Mouse (Mus musculus) hindlimb bud, embryonic 11.5 days (tissue): ENCODE data around the gene Nol4l.

ENCODE experiments used
- DNase-seq: peaks from one replicate; pipeline ENCODE4 v3.0.0-alpha.2; 2012; ENCODE audit warnings: low read depth, low spot score; ENCODE audit errors: extremely low spot score

Nol4l gene

DNA sequence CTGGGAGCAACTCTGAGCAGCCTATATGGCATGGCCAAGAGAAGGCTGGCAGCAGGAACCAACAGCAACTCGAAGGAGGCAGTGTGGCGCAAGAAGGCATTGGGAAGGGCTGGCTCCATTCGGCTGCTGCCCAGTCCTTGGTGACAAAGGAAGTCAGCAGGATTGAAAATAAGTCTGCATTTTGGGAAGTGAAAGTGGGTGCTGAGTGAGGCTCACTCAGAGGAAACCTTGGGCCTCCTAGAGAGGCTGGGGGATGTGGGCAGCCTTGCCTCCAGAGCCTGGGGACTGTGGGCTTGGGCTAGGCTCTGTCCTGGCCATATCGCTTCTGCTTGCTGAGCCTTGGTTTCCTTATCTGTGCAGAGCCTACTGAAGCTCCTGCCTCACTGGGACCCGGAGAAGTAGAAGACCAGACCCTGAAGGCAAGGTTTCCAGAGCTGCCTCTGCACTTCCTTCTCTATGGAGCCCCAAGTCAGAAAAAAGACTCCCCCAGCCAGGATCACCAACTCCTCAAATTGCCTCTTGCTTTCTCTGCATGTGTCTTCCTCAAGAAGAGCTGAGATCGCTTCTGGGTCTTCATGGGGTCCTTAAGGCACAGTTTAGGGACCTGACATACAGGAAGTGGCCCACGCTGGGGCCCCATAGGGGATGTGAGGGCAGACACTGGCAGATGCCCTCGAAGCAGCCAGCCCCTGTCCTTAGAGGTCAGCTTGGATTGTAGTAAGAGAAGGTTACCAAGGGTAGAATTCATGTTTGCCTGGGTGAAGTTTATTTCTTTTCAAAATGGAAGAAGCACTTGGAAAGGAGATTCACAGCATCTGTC, 14.3 kb upstream of the Nol4l start:
- no peak for DNase-seq

GRCm38 (mm10) chr2:153542936-153543668, 13.3 kb upstream of the Nol4l start:
- DNase-seq = no peak

GRCm38 (mm10) chr2:153538898-153539297, 9.1 kb upstream of the Nol4l start:
- DNase-seq = no peak

- DNase-seq = no peak
Measured at GRCm38 (mm10) chr2:153533981-153534380, 4.2 kb upstream of the Nol4l start.

DNA sequence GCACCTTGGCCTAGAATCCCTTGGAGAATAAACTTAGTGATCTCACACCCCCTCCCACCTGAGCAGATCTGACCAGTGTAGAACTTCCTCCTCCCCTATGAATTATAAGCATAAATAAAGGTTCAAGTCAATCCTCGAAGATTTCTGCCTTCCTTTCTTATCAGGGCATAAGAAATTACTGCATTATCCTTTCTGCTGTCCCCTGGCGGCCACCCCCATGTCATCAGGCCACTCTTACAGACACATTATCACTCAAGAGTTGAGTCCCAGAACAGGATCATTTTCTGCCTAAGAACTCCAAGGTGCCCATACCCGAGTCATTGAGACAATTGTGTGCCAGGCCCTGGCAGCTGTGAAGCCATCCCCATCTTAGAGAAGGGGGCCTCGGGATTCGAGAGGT, 1.2 kb upstream of the Nol4l start:
- DNase-seq = no peak

- DNase-seq = no peak
Measured at GRCm38 (mm10) chr2:153529365-153529781, 398 bp downstream of the Nol4l start.

DNA sequence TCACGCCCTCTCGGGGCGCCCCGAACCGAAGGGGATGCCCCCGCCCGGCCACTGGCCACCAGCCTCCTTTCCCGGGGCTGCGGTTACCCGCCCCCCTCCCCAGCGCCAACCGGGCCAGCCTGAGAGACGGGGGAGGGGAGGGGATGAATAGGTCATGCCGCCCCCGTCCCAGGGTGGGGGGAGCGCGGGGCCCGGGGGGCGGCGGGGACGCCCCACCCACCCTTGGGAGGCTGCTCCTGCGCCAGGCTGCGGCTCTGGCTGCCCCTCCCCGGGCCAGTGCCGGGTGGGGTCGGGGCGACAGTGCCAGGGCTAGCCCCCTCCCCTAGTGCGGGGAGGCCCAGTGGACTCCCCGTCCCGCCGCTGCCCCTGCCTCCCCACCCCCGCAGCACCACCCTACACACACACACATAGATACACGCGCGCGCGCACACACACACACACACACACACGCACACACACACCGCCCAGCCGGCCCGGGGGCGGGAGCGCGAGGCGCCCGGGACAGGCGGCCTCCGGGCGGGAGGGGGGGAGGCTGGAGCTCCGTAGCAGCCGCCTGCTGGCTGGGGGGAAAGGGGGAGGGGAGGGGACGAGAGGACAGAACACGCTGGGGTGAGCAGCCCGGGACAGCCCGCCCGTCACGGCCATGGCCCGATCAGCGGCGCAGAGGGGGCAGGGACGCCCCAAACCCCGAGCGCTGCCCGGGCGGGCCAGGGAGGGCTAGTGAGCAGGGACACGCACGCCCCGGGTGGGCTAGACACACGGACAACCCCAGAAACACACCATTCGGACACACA, 1.0 kb downstream of the Nol4l start:
- DNase-seq = no peak

DNA sequence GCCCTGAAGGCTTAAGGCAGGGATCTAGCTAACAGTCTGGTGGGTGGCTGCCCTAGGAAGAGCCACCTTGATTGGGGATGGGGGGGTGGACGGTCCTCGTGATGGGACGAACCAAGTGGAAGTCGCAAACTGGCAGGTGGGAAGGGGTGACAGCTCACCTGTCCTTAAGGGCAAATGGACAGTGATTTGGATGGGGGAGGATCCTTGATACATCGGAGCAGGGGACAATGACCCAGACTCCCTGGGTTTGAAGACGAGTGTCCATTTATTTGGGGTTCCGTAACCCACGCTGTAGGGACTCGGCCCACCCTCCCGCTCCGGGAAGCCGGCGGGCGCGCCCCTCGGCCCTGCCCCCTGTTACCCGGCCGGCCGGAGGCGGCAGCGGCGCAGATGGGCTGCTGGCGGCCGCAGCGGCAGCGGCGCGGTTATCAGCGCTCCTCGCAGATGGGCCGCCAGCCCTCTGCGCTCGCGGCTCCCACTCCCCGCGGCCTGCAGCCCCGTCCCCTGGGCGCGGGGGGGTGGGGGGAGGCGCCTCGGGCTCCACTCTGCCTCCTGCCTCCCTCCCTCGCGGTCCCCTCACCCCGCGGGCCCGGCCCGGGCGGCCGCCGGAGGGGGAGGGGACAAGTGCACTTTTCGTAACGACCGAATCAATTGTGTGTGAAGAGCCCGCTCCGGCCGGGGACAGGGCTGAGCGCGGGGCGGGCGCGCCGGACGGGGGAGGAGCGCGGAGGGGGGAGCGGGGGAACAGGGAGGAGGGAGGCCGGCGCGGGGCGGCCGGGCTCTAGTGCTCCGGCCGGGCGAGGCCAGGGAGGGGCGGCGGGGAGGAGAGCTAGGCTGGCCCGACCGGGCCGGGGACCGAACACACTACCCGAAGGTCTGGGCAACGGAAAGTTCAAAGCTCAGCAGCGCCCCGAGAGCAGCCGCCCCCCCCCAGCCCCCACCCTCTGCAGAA, 1.9 kb downstream of the Nol4l start:
- no peak for DNase-seq

- no peak for DNase-seq
Measured at GRCm38 (mm10) chr2:153526850-153527530, 2.8 kb downstream of the Nol4l start.

DNA sequence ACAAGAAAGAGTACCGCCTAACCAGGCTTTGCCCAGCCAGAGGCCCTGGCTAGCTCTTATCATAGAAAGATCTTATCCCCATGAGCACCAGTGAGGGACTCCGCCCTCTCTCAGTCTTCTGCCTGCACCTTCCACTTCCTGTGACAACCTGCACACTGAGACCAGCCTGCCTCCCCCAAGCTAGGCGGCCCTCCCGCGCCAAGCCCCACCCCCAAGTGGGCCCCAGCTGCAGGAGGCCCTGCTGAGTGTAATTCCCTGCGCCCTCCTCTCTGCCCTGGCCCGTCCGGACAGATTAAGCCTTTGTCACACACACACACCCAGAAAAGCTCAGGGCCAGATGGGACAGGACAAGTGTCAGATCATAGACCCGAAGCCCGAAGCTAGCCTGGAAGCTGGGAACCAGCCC, 3.9 kb downstream of the Nol4l start:
- DNase-seq = no peak

- DNase-seq = no peak
Measured at GRCm38 (mm10) chr2:153524727-153525126, 5.0 kb downstream of the Nol4l start.

DNA sequence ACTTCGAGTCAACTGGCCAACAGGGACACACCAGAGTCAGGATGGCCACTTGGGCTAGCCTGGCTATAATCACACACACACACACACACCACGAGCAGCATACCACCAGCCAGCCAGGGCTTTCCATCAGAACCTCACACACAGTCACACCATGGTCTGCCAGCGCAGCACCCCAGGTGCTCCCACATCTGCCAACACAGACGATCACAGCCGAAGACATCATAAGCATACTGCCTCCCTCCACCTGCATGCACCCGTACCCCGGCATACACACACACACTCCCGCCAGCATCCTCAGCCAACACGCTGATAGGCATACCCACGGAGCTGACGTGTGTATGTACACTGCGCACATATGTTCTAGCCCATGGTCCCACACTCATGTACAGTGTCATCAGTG, 6.1 kb downstream of the Nol4l start:
- no peak for DNase-seq

- DNase-seq = no peak
Measured at GRCm38 (mm10) chr2:153523143-153523542, 6.6 kb downstream of the Nol4l start.

- no peak for DNase-seq
Measured at GRCm38 (mm10) chr2:153522270-153522669, 7.5 kb downstream of the Nol4l start.

DNA sequence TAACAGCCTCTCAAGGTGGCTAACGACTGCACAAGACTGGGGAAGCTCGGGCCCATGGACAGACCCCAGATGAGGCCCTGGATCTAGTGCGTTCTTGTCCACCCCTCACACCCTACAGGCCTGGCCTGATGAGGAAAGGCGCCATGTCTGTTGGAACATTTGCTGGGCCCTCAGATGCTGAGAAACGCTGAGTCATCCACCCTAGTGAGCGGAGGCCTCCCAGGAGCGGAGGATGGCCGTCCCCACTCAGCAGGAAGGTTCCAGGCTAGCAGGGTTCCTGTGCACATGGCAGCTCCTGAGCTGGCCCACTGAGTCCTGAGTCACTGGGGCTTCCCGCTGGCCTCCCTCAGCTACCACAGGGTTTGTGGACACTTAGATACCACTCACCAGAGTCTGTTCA, 9.7 kb downstream of the Nol4l start:
- no peak for DNase-seq

GRCm38 (mm10) chr2:153516961-153517360, 12.8 kb downstream of the Nol4l start:
- DNase-seq = no peak

GRCm38 (mm10) chr2:153515582-153515981, 14.2 kb downstream of the Nol4l start:
- DNase-seq = no peak

DNA sequence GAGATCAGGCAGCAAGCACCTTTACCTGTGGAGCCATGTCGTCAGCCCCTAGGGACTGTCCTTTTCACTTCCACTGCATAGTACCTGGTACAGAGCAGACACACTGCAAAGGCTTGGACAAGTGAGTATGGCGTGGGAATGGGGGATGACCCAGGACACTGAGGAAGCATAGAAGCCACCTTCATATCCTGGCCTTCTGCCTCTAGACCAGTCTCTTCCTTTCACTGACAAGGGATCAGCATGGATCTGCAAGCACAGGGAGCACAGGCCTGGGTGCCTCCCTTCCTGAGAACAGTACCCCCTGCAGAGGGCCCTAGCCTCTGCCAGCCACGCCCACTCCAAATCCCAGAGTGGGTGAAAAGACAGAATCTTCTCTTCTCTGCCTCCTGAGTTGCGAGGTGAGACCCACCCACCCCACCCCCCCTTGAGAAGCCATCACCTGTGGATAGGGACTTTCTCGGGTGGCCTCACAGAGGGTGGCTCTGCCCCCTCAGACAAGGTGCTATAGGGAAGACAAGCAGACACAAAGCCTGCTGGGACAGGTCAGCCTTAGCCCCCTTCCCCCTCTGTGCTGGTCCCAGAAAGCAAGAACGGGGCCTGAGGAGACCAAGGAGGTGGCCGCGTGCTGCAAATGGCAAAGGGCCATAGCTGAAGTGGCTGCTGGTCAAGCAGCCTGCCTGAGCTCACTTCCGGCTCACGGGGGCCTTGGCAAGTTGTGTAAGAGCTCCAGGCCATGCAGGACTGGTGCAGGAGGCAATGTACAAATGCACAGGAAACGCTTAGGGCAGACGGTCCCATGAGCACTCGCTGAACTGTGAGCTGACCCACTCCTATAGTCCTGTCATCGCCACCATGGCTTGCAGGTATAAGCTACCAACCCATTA, 15.0 kb downstream of the Nol4l start:
- no peak for DNase-seq

GRCm38 (mm10) chr2:153513983-153514382, 15.8 kb downstream of the Nol4l start:
- DNase-seq = no peak
